Mouse (Mus musculus): ENCODE results near the gene Lrrc28. TPM values are rescaled to one million over a fixed set of nuclear protein-coding genes. Genes with fewer than 3 reads are reported as not detected.

The Lrrc28 gene
- total and polyA plus RNA-seq, 3 experiments: 9.7 to 16.0 TPM; not detected in 1

GRCm38 (mm10) chr7:67586479-67586878, 58.6 kb downstream of the Lrrc28 start:
- no peak overlapping the region for H3K9ac ChIP-seq (ENCODE audit: control insufficient read depth, low read depth, low read length, poor library complexity, severe bottlenecking)
- no peaks in the 10 kb centered on the region for H3K79me2 ChIP-seq (ENCODE audit: control insufficient read depth, insufficient read depth, low read length, poor library complexity)
- H3K4me3 ChIP-seq (ENCODE audit: control insufficient read depth in 1 of 2, insufficient read depth in 1 of 2, low read depth in 2 of 2, low read length in 2 of 2): no peak overlapping the region
- no peak for DNase-seq (ENCODE audit: low read depth, low spot score)
- no peaks in the 10 kb centered on the region for H3K4me1 ChIP-seq (ENCODE audit: control insufficient read depth in 1 of 2, insufficient read depth in 2 of 2, low read length in 2 of 2)
- TF ChIP-seq CHD1 (IDR thresholded peaks at IDR 0.05; ENCODE audit: low read depth, low read length) (no peak), RCOR1 (IDR thresholded peaks at IDR 0.05; ENCODE audit: low read depth, low read length) (no peak), MAX (IDR thresholded peaks at IDR 0.05; ENCODE audit: low read length) (no peak), RAD21 (IDR thresholded peaks at IDR 0.05; ENCODE audit: low read depth, low read length) (no peak), USF1 (IDR thresholded peaks at IDR 0.05; ENCODE audit: low read depth, low read length) (no peak), ZMIZ1 (IDR thresholded peaks at IDR 0.05; ENCODE audit: low read depth, low read length) (no peak), POLR2AphosphoS5 (IDR thresholded peaks at IDR 0.05; ENCODE audit: borderline replicate concordance, low read depth, low read length) (no peak), ELF1 (IDR thresholded peaks at IDR 0.05; ENCODE audit: low read depth, low read length) (no peak), MYB (IDR thresholded peaks at IDR 0.05; ENCODE audit: low read depth, low read length) (no peak), USF2 (IDR thresholded peaks at IDR 0.05; ENCODE audit: borderline replicate concordance in 1 of 2, insufficient read depth in 1 of 2, low read depth in 1 of 2, low read length in 2 of 2) (no peak), ZKSCAN1 (IDR thresholded peaks at IDR 0.05; ENCODE audit: low read depth, low read length) (no peak)
- H3K27me3 ChIP-seq (ENCODE audit: control insufficient read depth in 1 of 2, insufficient read depth in 2 of 2, low read length in 2 of 2): no peaks in the 10 kb centered on the region
- no peaks in the 10 kb centered on the region for H3K9me3 ChIP-seq (replicated peaks; ENCODE audit: insufficient read depth, low read length)
- no peak overlapping the region for H3K27ac ChIP-seq (ENCODE audit: control insufficient read depth, low read depth, low read length)
- no peaks in the 10 kb centered on the region for H3K36me3 ChIP-seq (ENCODE audit: control insufficient read depth in 1 of 2, insufficient read depth in 2 of 2, low read length in 2 of 2)

GRCm38 (mm10) chr7:67583852-67584251, 61.2 kb downstream of the Lrrc28 start:
- TF ChIP-seq BHLHE40 (IDR thresholded peaks at IDR 0.05; ENCODE audit: borderline replicate concordance, low read depth, low read length) (no peak), ELF1 (IDR thresholded peaks at IDR 0.05; ENCODE audit: low read depth, low read length) (no peak), ZMIZ1 (IDR thresholded peaks at IDR 0.05; ENCODE audit: low read depth, low read length) (no peak), EP300 (IDR thresholded peaks at IDR 0.05; ENCODE audit: low read depth in 1 of 2, low read length in 2 of 2) (no peak), CHD1 (IDR thresholded peaks at IDR 0.05; ENCODE audit: low read depth, low read length) (no peak), UBTF (IDR thresholded peaks at IDR 0.05; ENCODE audit: borderline replicate concordance, insufficient read depth, low read depth, low read length) (no peak), E2F4 (IDR thresholded peaks at IDR 0.05; ENCODE audit: borderline replicate concordance, low read depth, low read length) (no peak), POLR2AphosphoS2 (IDR thresholded peaks at IDR 0.05; ENCODE audit: low read length) (no peak), MEF2A (IDR thresholded peaks at IDR 0.05; ENCODE audit: extremely low read depth, insufficient replicate concordance, low read depth, low read length, poor library complexity, severe bottlenecking) (no peak), USF2 (IDR thresholded peaks at IDR 0.05; ENCODE audit: borderline replicate concordance in 1 of 2, insufficient read depth in 1 of 2, low read depth in 1 of 2, low read length in 2 of 2) (no peak)
- no peak for DNase-seq (ENCODE audit: low read depth, low spot score)
- Histone ChIP-seq H3K4me3 (ENCODE audit: control insufficient read depth in 1 of 2, insufficient read depth in 1 of 2, low read depth in 2 of 2, low read length in 2 of 2) (no peak overlapping the region), H3K79me2 (ENCODE audit: control insufficient read depth, insufficient read depth, low read length, poor library complexity) (no peaks in the 10 kb centered on the region), H3K9ac (ENCODE audit: control insufficient read depth, low read depth, low read length, poor library complexity, severe bottlenecking) (no peak overlapping the region), H3K27me3 (ENCODE audit: control insufficient read depth in 1 of 2, insufficient read depth in 2 of 2, low read length in 2 of 2) (no peaks in the 10 kb centered on the region), H3K4me1 (ENCODE audit: control insufficient read depth in 1 of 2, insufficient read depth in 2 of 2, low read length in 2 of 2) (no peaks in the 10 kb centered on the region), H3K36me3 (ENCODE audit: control insufficient read depth in 1 of 2, insufficient read depth in 2 of 2, low read length in 2 of 2) (no peaks in the 10 kb centered on the region), H3K9me3 (replicated peaks; ENCODE audit: insufficient read depth, low read length) (no peaks in the 10 kb centered on the region), H3K27ac (ENCODE audit: control insufficient read depth, low read depth, low read length) (no peak overlapping the region)
